Mouse (Mus musculus): Measurements from ENCODE around the gene Arhgdia. TPM values are rescaled to one million over a fixed set of nuclear protein-coding genes. Genes with fewer than 3 reads are reported as not detected.
A peak's percentile ranks its signal among the peaks of the same experiment; 100 is the strongest.

Arhgdia gene
- polyA plus RNA-seq, 1 experiment from 2014 or later: 621 TPM

- H3K4me3 ChIP-seq (ENCODE audit: low read depth, low read length): peak within 1 kb of the TSS; percentile 97
- peaks cover 10% of the 10 kb centered on the region for H3K36me3 ChIP-seq (ENCODE audit: control insufficient read depth, insufficient read depth, low read length)
- H3K9ac ChIP-seq (ENCODE audit: low read length): peak within 1 kb of the TSS; percentile 92
- ATAC-seq (replicated peaks; ENCODE audit: low FRiP score): peak; percentile 97
- peak within 1 kb of the TSS; percentile 94 for H3K4me2 ChIP-seq (ENCODE audit: low read depth, low read length, severe bottlenecking)
- DNase-seq (ENCODE audit: low spot score): peak; percentile 100
- peak within 1 kb of the TSS; percentile 75 for H3K27ac ChIP-seq (ENCODE audit: low read depth, low read length)
- no peaks in the 10 kb centered on the region for H3K9me3 ChIP-seq (ENCODE audit: control insufficient read depth, low read length)
- no peaks in the 10 kb centered on the region for H3K27me3 ChIP-seq (ENCODE audit: control insufficient read depth, insufficient read depth, low read length)
- under 1% methylated on average over 92 of the region's 94 CpGs for WGBS
- H3K4me1 ChIP-seq (replicated peaks; ENCODE audit: control insufficient read depth, insufficient read depth, low read length): peaks cover 12% of the 10 kb centered on the region
Observed at GRCm38 (mm10) chr11:120572752-120573584, 8.5 kb downstream of the Arhgdia start, which contains the start of gene P4hb. Gene P4hb (minus strand): TSS chr11:120573253.

DNA sequence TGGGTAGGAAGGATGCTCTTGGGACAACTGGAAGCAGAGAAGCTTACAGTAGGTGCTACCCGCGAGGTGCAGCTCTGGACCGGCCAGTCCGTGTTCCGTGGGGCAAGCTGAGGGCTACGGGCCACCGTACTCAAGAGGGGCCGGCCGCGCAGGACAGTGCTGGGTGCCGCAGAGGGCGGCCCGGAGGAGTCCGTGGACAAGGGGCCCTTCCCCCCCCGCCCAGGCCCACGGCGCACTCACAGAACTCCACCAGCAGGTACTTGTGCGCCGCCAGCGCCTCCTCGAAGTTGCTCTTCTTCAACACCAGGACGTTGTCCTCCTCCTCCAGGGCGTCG lies 9.0 kb downstream of the Arhgdia start:
- Histone ChIP-seq H3K9ac (ENCODE audit: low read length) (peak overlapping the region; percentile 92), H3K9me3 (ENCODE audit: control insufficient read depth, low read length) (no peaks in the 10 kb centered on the region), H3K27ac (ENCODE audit: low read depth, low read length) (peak overlapping the region; percentile 75), H3K4me3 (ENCODE audit: low read depth, low read length) (peak overlapping the region; percentile 97), H3K4me1 (replicated peaks; ENCODE audit: control insufficient read depth, insufficient read depth, low read length) (peaks cover 12% of the 10 kb centered on the region), H3K36me3 (ENCODE audit: control insufficient read depth, insufficient read depth, low read length) (peaks cover 13% of the 10 kb centered on the region), H3K4me2 (ENCODE audit: low read depth, low read length, severe bottlenecking) (peak overlapping the region; percentile 94), H3K27me3 (ENCODE audit: control insufficient read depth, insufficient read depth, low read length) (no peaks in the 10 kb centered on the region)
- ATAC-seq (replicated peaks; ENCODE audit: low FRiP score) (peak; percentile 32), DNase-seq (ENCODE audit: low spot score) (no peak)
- WGBS: under 1% methylated on average over 24 of the region's 24 CpGs

GRCm38 (mm10) chr11:120571754-120572416 lies 9.5 kb downstream of the Arhgdia start:
- Histone ChIP-seq H3K9me3 (ENCODE audit: control insufficient read depth, low read length) (no peaks in the 10 kb centered on the region), H3K27me3 (ENCODE audit: control insufficient read depth, insufficient read depth, low read length) (no peaks in the 10 kb centered on the region), H3K27ac (ENCODE audit: low read depth, low read length) (peak overlapping the region; percentile 43; the same call in 1 of the 2 replicates), H3K36me3 (ENCODE audit: control insufficient read depth, insufficient read depth, low read length) (peaks cover 15% of the 10 kb centered on the region), H3K4me1 (replicated peaks; ENCODE audit: control insufficient read depth, insufficient read depth, low read length) (peaks cover 12% of the 10 kb centered on the region), H3K4me3 (ENCODE audit: low read depth, low read length) (peak overlapping the region; percentile 97), H3K9ac (ENCODE audit: low read length) (peak overlapping the region; percentile 92), H3K4me2 (ENCODE audit: low read depth, low read length, severe bottlenecking) (peak overlapping the region; percentile 94)
- ATAC-seq (replicated peaks; ENCODE audit: low FRiP score): no peak
- WGBS: 17% methylated on average over 11 of the region's 11 CpGs
- no peak for DNase-seq (ENCODE audit: low spot score)

- no peaks in the 10 kb centered on the region for H3K9me3 ChIP-seq (ENCODE audit: control insufficient read depth, low read length)
- H3K27ac ChIP-seq (ENCODE audit: low read depth, low read length): no peak overlapping the region
- DNase-seq (ENCODE audit: low spot score): no peak
- H3K4me1 ChIP-seq (replicated peaks; ENCODE audit: control insufficient read depth, insufficient read depth, low read length): peaks cover 12% of the 10 kb centered on the region
- WGBS: 86% methylated on average over 3 of the region's 3 CpGs
- peak overlapping the region; percentile 97 for H3K4me3 ChIP-seq (ENCODE audit: low read depth, low read length)
- no peak for ATAC-seq (replicated peaks; ENCODE audit: low FRiP score)
- H3K36me3 ChIP-seq (ENCODE audit: control insufficient read depth, insufficient read depth, low read length): peaks cover 16% of the 10 kb centered on the region
- H3K27me3 ChIP-seq (ENCODE audit: control insufficient read depth, insufficient read depth, low read length): no peaks in the 10 kb centered on the region
- H3K4me2 ChIP-seq (ENCODE audit: low read depth, low read length, severe bottlenecking): peak overlapping the region; percentile 94; the same call in 1 of the 2 replicates
- peak overlapping the region; percentile 92 for H3K9ac ChIP-seq (ENCODE audit: low read length)
Observed at GRCm38 (mm10) chr11:120571122-120571521, 10.3 kb downstream of the Arhgdia start.

DNA sequence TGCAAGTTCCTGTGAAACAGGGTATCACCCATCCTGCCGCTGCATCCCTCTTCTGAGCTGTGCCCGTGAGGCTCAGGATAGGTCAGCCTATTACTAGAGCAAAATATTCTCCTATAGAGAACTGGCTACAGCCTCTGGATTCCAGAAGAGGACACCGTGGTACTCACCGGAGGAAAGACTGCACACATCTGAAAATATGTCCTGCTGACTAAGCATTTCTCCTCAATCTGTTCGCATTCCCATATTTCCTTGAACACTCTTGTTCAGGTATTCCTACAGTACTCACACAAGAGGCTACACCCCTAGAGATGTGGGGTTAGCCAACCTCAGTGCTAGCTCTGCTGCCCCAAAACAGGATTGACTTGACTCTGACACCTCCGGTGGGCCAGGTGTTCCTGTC lies 13.1 kb downstream of the Arhgdia start:
- H3K4me3 ChIP-seq (ENCODE audit: low read depth, low read length): no peak overlapping the region
- no peaks in the 10 kb centered on the region for H3K9me3 ChIP-seq (ENCODE audit: control insufficient read depth, low read length)
- no peak overlapping the region for H3K9ac ChIP-seq (ENCODE audit: low read length)
- H3K27me3 ChIP-seq (ENCODE audit: control insufficient read depth, insufficient read depth, low read length): no peaks in the 10 kb centered on the region
- DNase-seq (ENCODE audit: low spot score) (no peak), ATAC-seq (replicated peaks; ENCODE audit: low FRiP score) (no peak)
- H3K27ac ChIP-seq (ENCODE audit: low read depth, low read length): no peak overlapping the region
- H3K36me3 ChIP-seq (ENCODE audit: control insufficient read depth, insufficient read depth, low read length): peaks cover 29% of the 10 kb centered on the region
- H3K4me1 ChIP-seq (replicated peaks; ENCODE audit: control insufficient read depth, insufficient read depth, low read length): peaks cover 9% of the 10 kb centered on the region
- WGBS: 96% methylated on average over 6 of the region's 6 CpGs
- no peak overlapping the region for H3K4me2 ChIP-seq (ENCODE audit: low read depth, low read length, severe bottlenecking)

GRCm38 (mm10) chr11:120565114-120565513 lies 16.3 kb downstream of the Arhgdia start:
- no peaks in the 10 kb centered on the region for H3K27me3 ChIP-seq (ENCODE audit: control insufficient read depth, insufficient read depth, low read length)
- ATAC-seq (replicated peaks; ENCODE audit: low FRiP score) (no peak), DNase-seq (ENCODE audit: low spot score) (no peak)
- no peak overlapping the region for H3K9ac ChIP-seq (ENCODE audit: low read length)
- peaks cover 44% of the 10 kb centered on the region for H3K36me3 ChIP-seq (ENCODE audit: control insufficient read depth, insufficient read depth, low read length)
- no peaks in the 10 kb centered on the region for H3K4me1 ChIP-seq (replicated peaks; ENCODE audit: control insufficient read depth, insufficient read depth, low read length)
- no peaks in the 10 kb centered on the region for H3K9me3 ChIP-seq (ENCODE audit: control insufficient read depth, low read length)
- H3K4me3 ChIP-seq (ENCODE audit: low read depth, low read length): no peak overlapping the region
- H3K4me2 ChIP-seq (ENCODE audit: low read depth, low read length, severe bottlenecking): no peak overlapping the region
- H3K27ac ChIP-seq (ENCODE audit: low read depth, low read length): no peak overlapping the region
- WGBS: 91% methylated on average over 9 of the region's 9 CpGs

GRCm38 (mm10) chr11:120562949-120563348 lies 18.5 kb downstream of the Arhgdia start:
- ATAC-seq (replicated peaks; ENCODE audit: low FRiP score) (no peak), DNase-seq (ENCODE audit: low spot score) (no peak)
- Histone ChIP-seq H3K4me1 (replicated peaks; ENCODE audit: control insufficient read depth, insufficient read depth, low read length) (no peaks in the 10 kb centered on the region), H3K27me3 (ENCODE audit: control insufficient read depth, insufficient read depth, low read length) (no peaks in the 10 kb centered on the region), H3K9me3 (ENCODE audit: control insufficient read depth, low read length) (no peaks in the 10 kb centered on the region), H3K27ac (ENCODE audit: low read depth, low read length) (no peak overlapping the region), H3K36me3 (ENCODE audit: control insufficient read depth, insufficient read depth, low read length) (peaks cover 45% of the 10 kb centered on the region), H3K4me2 (ENCODE audit: low read depth, low read length, severe bottlenecking) (no peak overlapping the region), H3K9ac (ENCODE audit: low read length) (no peak overlapping the region), H3K4me3 (ENCODE audit: low read depth, low read length) (no peak overlapping the region)
- WGBS: 96% methylated on average over 13 of the region's 13 CpGs

- no peak overlapping the region for H3K4me2 ChIP-seq (ENCODE audit: low read depth, low read length, severe bottlenecking)
- DNase-seq (ENCODE audit: low spot score) (no peak), ATAC-seq (replicated peaks; ENCODE audit: low FRiP score) (no peak)
- 93% methylated on average over 13 of the region's 13 CpGs for WGBS
- H3K36me3 ChIP-seq (ENCODE audit: control insufficient read depth, insufficient read depth, low read length): peaks cover 39% of the 10 kb centered on the region
- no peak overlapping the region for H3K27ac ChIP-seq (ENCODE audit: low read depth, low read length)
- no peaks in the 10 kb centered on the region for H3K4me1 ChIP-seq (replicated peaks; ENCODE audit: control insufficient read depth, insufficient read depth, low read length)
- no peak overlapping the region for H3K9ac ChIP-seq (ENCODE audit: low read length)
- no peaks in the 10 kb centered on the region for H3K27me3 ChIP-seq (ENCODE audit: control insufficient read depth, insufficient read depth, low read length)
- H3K9me3 ChIP-seq (ENCODE audit: control insufficient read depth, low read length): no peaks in the 10 kb centered on the region
- no peak overlapping the region for H3K4me3 ChIP-seq (ENCODE audit: low read depth, low read length)
Observed at GRCm38 (mm10) chr11:120560952-120561728, 20.3 kb downstream of the Arhgdia start.
